Comparison of ENCODE assay signal across 21 mouse cellular contexts in genomic region chr7:132701412-132701811, GRCm38 (mm10).
DNase-seq lines count a peak whose midpoint lies in the region; ATAC-seq and TF ChIP-seq lines count a peak whose summit lies in the region.
"Had no signal": no experiment of that assay in that cellular context is flagged by ENCODE, and none has a peak within 500 bp of the region (broad histone marks: within the 10 kb centered on the region; RNA-seq: fewer than 3 reads in every experiment).

No protein-coding gene starts in this region.

- H3K36me3 ChIP-seq in lung, embryonic 16.5 days (ENCODE audit: control insufficient read depth, insufficient read depth, low read length): no peaks in the 10 kb centered on the region
- no peaks in the 10 kb centered on the region for H3K36me3 ChIP-seq in stomach, embryonic 16.5 days (ENCODE audit: control insufficient read depth, insufficient read depth, low read length)
- no peaks in the 10 kb centered on the region for H3K36me3 ChIP-seq in heart, adult 2 months (ENCODE audit: control insufficient read depth, insufficient read depth, low read length)
- H3K36me3 ChIP-seq: embryonic facial prominence, embryonic 13.5 days; forebrain, embryonic 12.5 days; heart, embryonic 10.5 days had no signal

- no peak overlapping the region for H3K4me2 ChIP-seq in lung, embryonic 16.5 days (ENCODE audit: low read depth, low read length)
- no peak overlapping the region for H3K4me2 ChIP-seq in stomach, embryonic 16.5 days (ENCODE audit: low read depth, low read length)
- H3K4me2 ChIP-seq: embryonic facial prominence, embryonic 13.5 days; forebrain, embryonic 12.5 days; hindbrain, embryonic 14.5 days had no signal

- no peaks in the 10 kb centered on the region for H3K79me2 ChIP-seq in heart, adult 2 months (replicated peaks; ENCODE audit: control insufficient read depth, insufficient read depth, low read length)

- H3K9ac ChIP-seq in lung, embryonic 16.5 days (ENCODE audit: low read length): no peak overlapping the region
- H3K9ac ChIP-seq in stomach, embryonic 16.5 days (ENCODE audit: low read length): no peak overlapping the region
- no peak overlapping the region for H3K9ac ChIP-seq in heart, adult 2 months (ENCODE audit: low read depth, low read length)
- H3K9ac ChIP-seq: embryonic facial prominence, embryonic 13.5 days; forebrain, embryonic 12.5 days; hindbrain, embryonic 14.5 days had no signal

- peak; percentile 54 to 73 for DNase-seq in lung, adult 18-20 months
- DNase-seq in lung, postnatal 14 days: no peak
- DNase-seq in lung, postnatal 25 days (ENCODE audit: low spot score): peak; percentile 61
- DNase-seq in heart, adult 8-10 months (ENCODE audit: low spot score): no peak
- no peak for DNase-seq in neural tube, embryonic 10.5 days (ENCODE audit: extremely low spot score, low spot score)
- DNase-seq in heart, adult 2 months: no peak
- DNase-seq: adrenal gland, adult 8-10 months; adrenal gland, postnatal 36 days; cerebellum, adult 11-12 months; cerebellum, adult 9-10 months; cerebellum, postnatal 25 days; gastrocnemius, postnatal 14 days; heart, postnatal 10 days; heart, postnatal 4 days had no signal

- no peak for TF ChIP-seq CTCF in heart, adult 2 months (IDR thresholded peaks at IDR 0.05)

- 0 out of 2 replicates have a peak overlapping the region, but pooled peaks have one; percentile 22 for H3K27ac ChIP-seq in lung, embryonic 16.5 days (ENCODE audit: low read length)
- H3K27ac ChIP-seq in stomach, embryonic 16.5 days (ENCODE audit: low read length): no peak overlapping the region
- H3K27ac ChIP-seq in heart, adult 2 months: no peak overlapping the region
- H3K27ac ChIP-seq: embryonic facial prominence, embryonic 13.5 days; forebrain, embryonic 12.5 days; heart, embryonic 10.5 days; hindbrain, embryonic 14.5 days had no signal

- TF ChIP-seq POLR2A in heart, adult 2 months (IDR thresholded peaks at IDR 0.05; ENCODE audit: insufficient read depth, low read depth, low read length): no peak

- H3K27me3 ChIP-seq in lung, embryonic 16.5 days (ENCODE audit: control insufficient read depth, insufficient read depth, low read depth, low read length): no peaks in the 10 kb centered on the region
- H3K27me3 ChIP-seq in stomach, embryonic 16.5 days (ENCODE audit: control insufficient read depth, insufficient read depth, low read length): no peaks in the 10 kb centered on the region
- no peaks in the 10 kb centered on the region for H3K27me3 ChIP-seq in heart, adult 2 months (ENCODE audit: control insufficient read depth, insufficient read depth, low read length)
- H3K27me3 ChIP-seq: embryonic facial prominence, embryonic 13.5 days; forebrain, embryonic 12.5 days had no signal

- H3K4me3 ChIP-seq in lung, embryonic 16.5 days (ENCODE audit: low read length): no peak overlapping the region
- H3K4me3 ChIP-seq in stomach, embryonic 16.5 days (replicated peaks; ENCODE audit: low read length): no peak overlapping the region
- no peak overlapping the region for H3K4me3 ChIP-seq in heart, adult 2 months
- H3K4me3 ChIP-seq: embryonic facial prominence, embryonic 13.5 days; forebrain, embryonic 12.5 days; heart, embryonic 10.5 days had no signal

- ATAC-seq in lung, embryonic 16.5 days (ENCODE audit: low read depth): peak; percentile 65
- peak; percentile 41; the same call in 1 of the 2 replicates for ATAC-seq in stomach, embryonic 16.5 days (ENCODE audit: insufficient read depth, low FRiP score)
- ATAC-seq: forebrain, embryonic 16.5 days had no signal

- intact Hi-C loops in heart, adult 2 months (cut with DNase I): no loop called here

- WGBS in lung, embryonic 16.5 days: 55% methylated on average over 3 of the region's 3 CpGs
- WGBS in stomach, embryonic 16.5 days: 71% methylated on average over 3 of the region's 3 CpGs
- 82% methylated on average over 3 of the region's 3 CpGs for WGBS in heart, adult 2 months

- no peak for TF ChIP-seq EP300 in heart, adult 2 months (IDR thresholded peaks at IDR 0.05; ENCODE audit: insufficient read depth, low read depth, low read length)

- no peaks in the 10 kb centered on the region for H3K9me3 ChIP-seq in lung, embryonic 16.5 days (ENCODE audit: control insufficient read depth, low read length)
- H3K9me3 ChIP-seq in stomach, embryonic 16.5 days (replicated peaks; ENCODE audit: control insufficient read depth, low read length): no peaks in the 10 kb centered on the region
- H3K9me3 ChIP-seq: embryonic facial prominence, embryonic 13.5 days; forebrain, embryonic 12.5 days; heart, embryonic 10.5 days had no signal

- H3K4me1 ChIP-seq in lung, embryonic 16.5 days (replicated peaks; ENCODE audit: control insufficient read depth, insufficient read depth, low read length): peaks cover 9% of the 10 kb centered on the region
- peaks cover 8% of the 10 kb centered on the region; the same call in 1 of the 2 replicates for H3K4me1 ChIP-seq in stomach, embryonic 16.5 days (ENCODE audit: control insufficient read depth, insufficient read depth, low read length)
- H3K4me1 ChIP-seq in heart, adult 2 months (ENCODE audit: control insufficient read depth, insufficient read depth, low read length): peaks cover 14% of the 10 kb centered on the region
- H3K4me1 ChIP-seq: forebrain, embryonic 12.5 days had no signal

Comparison
In these comparisons a context has a peak if more than half of its experiments do, and no peak if none do; other contexts are left out.
1. DNase-seq: peak in lung, adult 18-20 months (2 of 2) and lung, postnatal 25 days (single experiment); none in lung, postnatal 14 days (single experiment), heart, adult 8-10 months (single experiment), neural tube, embryonic 10.5 days (single experiment) and heart, adult 2 months (0 of 2).